Mouse (Mus musculus) mouse trophoblast stem cell (cell line): Measurements from ENCODE around the gene Pmvk.

Experiments used
- in situ Hi-C, 2 experiments: fragments of 300-500 bp; cut with MseI, MboI; formaldehyde crosslinking; loops; 2 replicates in 1 of 2; 3 replicates in 1 of 2; pipeline ENCODE4 v1.15.1; 2025

The Pmvk gene

DNA sequence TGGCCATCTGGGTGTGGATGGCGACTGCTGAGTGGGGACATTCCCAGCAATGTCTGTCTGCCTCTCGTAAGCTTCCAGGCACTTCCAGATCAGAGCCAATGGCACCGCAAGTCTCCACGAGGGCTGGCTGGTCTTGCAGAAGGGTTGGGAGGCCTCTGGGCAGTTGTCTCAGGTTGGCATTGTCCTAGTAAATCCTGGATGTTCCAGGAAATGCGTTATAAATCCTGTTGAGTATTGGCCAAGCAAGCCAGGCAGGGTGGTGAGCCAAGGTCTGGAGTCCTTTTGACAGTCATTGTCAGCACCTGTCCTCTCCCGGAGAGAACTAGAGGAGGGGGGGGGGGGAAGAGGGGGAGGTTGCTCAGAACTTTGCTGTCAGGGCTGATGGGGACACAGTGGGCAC is 24.7 kb downstream of the Pmvk start:
- in situ Hi-C loops: no loop called here

DNA sequence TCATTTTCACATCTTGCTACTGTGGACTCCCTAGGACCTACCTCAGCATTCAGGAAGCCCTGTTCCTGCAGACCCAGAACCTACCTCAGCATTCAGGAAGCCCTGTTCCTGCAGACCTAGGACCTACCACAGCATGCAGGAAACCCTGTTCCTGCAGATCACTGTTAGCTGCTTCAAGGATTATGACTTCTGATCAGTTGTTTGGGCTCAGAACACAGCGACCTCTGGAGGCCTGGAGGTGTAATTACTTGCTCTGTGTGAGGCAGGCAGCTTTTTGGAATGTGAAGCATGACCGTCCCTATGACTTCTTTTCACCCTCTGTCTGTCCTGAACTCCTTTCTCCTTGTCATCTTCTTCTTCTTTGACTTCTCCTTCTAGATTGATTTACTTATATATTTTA is 27.1 kb downstream of the Pmvk start:
- in situ Hi-C loops: no loop called here

- in situ Hi-C loops: no loop called here
These were observed 27.9 kb downstream of the Pmvk start for GRCm38 (mm10) chr3:89482249-89482648.

GRCm38 (mm10) chr3:89484766-89485524 is 30.6 kb downstream of the Pmvk start:
- in situ Hi-C loops: loop anchor here in 1 of 2 experiments (5.0 kb wide), 1 partner anchor 33 kb away; the partner anchor contains the start of gene Pmvk

DNA sequence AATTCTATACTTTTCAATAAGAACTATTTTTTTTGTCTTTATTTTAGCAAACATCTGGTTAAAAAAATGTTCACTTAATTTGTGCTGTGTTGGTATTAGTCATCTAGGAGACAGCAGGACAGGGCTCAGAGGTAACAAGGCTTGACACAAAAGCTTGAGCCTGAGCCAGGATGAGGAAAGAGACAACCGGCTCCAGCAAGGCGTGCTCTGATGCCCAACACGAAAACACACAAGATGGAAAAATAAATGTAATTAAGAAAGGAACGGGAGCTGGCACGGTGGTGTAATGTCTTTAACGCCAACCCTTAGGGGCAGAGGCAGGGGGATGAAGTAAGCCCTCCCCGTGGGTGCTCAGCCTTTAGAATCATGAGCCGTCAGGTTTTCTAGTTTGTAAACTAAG is 31.8 kb downstream of the Pmvk start:
- in situ Hi-C loops: loop anchor here in 1 of 2 experiments (5.0 kb wide), 1 partner anchor 34 kb away; the partner anchor contains the start of gene Pmvk

DNA sequence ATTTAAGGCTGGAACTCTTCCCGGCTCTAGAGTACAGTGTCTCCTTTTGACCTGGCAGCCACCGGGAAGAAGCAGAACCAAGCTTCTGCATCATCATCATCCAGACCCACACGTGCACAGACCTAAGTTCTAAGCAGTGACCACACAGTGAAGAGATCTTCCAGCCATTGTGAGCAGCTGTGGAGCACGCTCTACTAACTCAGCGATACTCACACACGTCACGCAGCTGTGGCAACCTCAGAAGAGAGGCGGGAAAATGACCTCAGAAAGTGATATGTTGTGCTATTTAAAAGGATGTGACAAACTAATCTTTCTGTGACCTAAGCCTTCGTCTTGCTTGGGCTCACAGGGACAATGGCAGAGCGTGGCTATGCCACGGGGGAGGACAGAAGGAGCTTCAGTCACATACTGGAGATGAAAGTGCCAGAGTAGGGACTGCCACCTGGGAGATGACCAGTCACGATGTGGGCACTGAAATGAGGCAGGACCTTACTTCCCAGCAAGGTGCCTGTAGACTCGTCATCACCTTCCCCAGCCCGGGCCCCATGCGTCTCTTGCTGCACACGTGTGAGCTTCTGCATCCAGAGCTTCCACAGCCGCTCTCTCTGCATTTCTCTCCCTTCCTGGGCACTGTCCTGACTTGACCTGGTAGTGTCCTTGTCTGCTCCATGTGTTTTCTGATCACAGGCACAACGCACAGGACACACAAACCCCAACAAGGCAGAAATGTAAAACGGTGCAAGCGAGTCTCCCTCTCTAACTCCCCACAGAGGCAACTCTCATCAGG is 32.8 kb downstream of the Pmvk start:
- in situ Hi-C loops: loop anchor here in 1 of 2 experiments (5.0 kb wide), 1 partner anchor 35 kb away; the partner anchor contains the start of gene Pmvk

GRCm38 (mm10) chr3:89490790-89491189 is 36.4 kb downstream of the Pmvk start:
- in situ Hi-C loops: loop anchor here in 1 of 2 experiments (5.0 kb wide), 1 partner anchor 33 kb away; no protein-coding TSS in a partner anchor

DNA sequence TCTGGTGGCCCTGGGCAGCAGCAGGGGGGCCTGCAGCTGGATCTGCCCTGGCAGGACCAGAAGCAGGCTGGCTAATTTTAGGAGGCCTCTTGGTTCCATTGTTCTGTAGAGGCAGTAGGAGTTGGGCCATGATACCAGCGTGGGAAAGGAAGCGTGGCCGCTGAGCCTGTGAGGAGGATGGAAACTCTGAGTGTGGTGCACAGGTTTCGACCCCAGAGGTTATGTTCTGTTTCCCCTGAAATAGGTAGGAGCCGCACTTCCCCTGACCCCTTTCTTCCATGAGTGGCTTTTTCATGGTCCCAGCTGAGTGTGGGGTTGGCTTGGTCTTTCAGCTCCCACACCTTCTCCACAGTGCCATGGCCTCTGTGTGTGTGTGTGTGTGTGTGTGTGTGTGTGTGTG is 37.2 kb downstream of the Pmvk start:
- in situ Hi-C loops: loop anchor here in 1 of 2 experiments (5.0 kb wide), 1 partner anchor 34 kb away; no protein-coding TSS in a partner anchor

GRCm38 (mm10) chr3:89492701-89493151 is 38.4 kb downstream of the Pmvk start:
- in situ Hi-C loops: loop anchor here in 1 of 2 experiments (5.0 kb wide), 1 partner anchor 35 kb away; no protein-coding TSS in a partner anchor

DNA sequence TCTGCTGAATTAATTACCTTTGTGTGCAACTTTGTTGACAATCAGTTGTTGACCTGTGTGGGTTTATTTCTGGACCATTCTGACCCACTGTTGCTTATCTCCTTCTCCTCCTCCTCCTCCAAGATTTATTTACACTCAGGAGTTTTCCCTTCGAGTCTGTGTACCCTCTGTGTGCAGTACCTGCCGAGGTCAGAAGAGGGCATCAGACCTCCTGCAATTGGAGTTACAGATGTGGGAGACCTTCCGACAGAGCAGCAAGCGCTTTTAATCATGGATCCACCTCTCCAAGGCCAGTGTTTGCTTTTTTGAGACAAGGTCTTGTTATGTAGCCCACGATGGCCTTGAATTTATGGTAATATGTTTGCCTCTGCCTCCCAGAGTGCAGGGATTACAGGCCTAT is 40.3 kb downstream of the Pmvk start:
- in situ Hi-C loops: loop anchor here in 1 of 2 experiments (5.0 kb wide), 1 partner anchor 37 kb away; no protein-coding TSS in a partner anchor

DNA sequence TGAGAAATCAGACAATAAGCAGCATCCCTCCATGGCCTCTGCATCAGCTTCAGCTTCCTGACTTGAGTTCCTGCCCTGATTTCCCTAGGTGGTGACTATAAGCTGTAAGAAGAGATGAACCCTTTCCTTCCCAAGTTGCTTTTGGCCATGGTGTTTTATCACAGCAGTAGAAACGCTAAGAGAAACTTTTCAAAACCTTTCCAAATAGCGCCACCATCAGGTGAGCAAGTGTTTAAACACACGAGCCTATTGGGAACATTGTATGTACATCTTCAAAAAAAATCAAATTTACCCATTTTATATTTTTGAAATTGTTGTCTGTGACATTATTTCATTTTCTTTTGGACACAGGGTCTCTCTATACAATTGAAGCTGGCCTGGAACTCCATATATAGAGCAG is 42.0 kb downstream of the Pmvk start:
- in situ Hi-C loops: no loop called here

- in situ Hi-C loops: loop anchor here in 1 of 2 experiments (25.0 kb wide), 1 partner anchor 188 kb away; no protein-coding TSS in a partner anchor
These were observed 45.4 kb downstream of the Pmvk start for GRCm38 (mm10) chr3:89499696-89500095.

- in situ Hi-C loops: loop anchor here in 1 of 2 experiments (25.0 kb wide), 1 partner anchor 186 kb away; no protein-coding TSS in a partner anchor
These were observed 47.1 kb downstream of the Pmvk start for GRCm38 (mm10) chr3:89501486-89501885.

- in situ Hi-C loops: loop anchor here in 1 of 2 experiments (25.0 kb wide), 1 partner anchor 185 kb away; no protein-coding TSS in a partner anchor
These were observed 48.2 kb downstream of the Pmvk start for GRCm38 (mm10) chr3:89502551-89502950.

GRCm38 (mm10) chr3:89508041-89508440 is 53.7 kb downstream of the Pmvk start:
- in situ Hi-C loops: loop anchor here in 1 of 2 experiments (25.0 kb wide), 1 partner anchor 179 kb away; no protein-coding TSS in a partner anchor

- in situ Hi-C loops: loop anchor here in 1 of 2 experiments (25.0 kb wide), 1 partner anchor 176 kb away; no protein-coding TSS in a partner anchor
These were observed 56.6 kb downstream of the Pmvk start for GRCm38 (mm10) chr3:89510979-89511378.

DNA sequence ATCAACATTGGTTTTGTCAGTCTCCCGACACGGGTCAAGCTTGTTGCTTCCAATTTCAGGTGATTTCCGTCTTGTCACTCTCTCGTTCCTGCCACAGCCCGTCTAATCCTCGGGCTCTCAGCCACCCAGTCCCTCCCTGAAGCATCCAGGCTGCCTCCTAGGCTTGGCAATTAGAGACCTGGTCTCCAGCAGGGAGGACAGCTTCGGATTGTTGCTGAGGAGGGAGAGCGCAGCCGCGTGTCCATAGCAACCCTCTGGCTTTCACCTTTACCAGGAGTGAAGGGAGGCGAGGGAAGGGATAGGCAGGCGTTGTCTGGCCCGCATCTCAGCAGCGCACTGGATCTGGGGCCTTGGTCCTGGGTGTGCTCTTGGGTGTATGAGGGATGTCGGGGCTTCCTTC is 57.1 kb downstream of the Pmvk start:
- in situ Hi-C loops: loop anchor here in 1 of 2 experiments (25.0 kb wide), 1 partner anchor 176 kb away; no protein-coding TSS in a partner anchor

DNA sequence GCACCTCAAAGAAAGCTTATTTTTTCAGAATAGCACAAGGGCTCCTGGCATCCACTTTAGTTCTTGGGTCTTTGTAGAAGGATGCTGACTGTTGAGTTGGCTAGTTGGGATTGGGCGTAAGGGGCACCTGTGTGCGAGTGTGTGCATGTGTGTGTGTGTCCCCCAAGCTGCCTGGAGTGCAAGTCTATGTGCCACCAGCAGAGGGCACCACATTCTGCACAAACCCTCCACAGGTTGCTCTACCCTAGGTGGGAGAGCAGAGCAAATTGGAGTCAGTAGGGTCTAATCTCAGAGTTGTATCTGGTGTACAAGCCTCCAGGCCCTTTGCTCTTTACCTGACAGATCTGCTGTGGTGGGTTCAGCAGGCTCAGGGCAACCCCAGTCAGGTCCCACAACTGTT is 57.9 kb downstream of the Pmvk start:
- in situ Hi-C loops: loop anchor here in 1 of 2 experiments (25.0 kb wide), 1 partner anchor 175 kb away; no protein-coding TSS in a partner anchor

- in situ Hi-C loops: loop anchor here (5.0 to 25.0 kb wide), 2 partner anchors 167 to 172 kb away; no protein-coding TSS in a partner anchor
These were observed 61.1 kb downstream of the Pmvk start for GRCm38 (mm10) chr3:89515444-89515843.

DNA sequence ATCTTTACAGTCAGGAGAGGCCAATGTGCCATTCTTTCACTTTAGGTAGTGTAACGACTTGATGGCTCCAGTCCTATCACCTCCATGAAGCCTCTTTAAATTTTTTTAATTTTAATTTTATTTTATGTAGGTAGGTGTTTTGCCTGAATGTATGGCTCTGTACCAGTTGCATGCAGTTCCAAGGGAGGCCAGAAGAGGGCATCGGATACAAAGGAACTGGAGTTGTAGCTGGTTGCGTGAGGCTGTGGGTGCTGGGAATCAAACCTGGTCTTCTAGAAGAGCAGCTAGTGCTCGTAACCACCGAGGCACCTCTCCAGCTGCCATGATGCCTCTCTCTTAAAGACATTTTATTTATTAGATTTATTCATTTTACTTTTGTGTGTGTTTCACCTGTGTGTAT is 62.0 kb downstream of the Pmvk start:
- in situ Hi-C loops: loop anchor here (5.0 to 25.0 kb wide), 2 partner anchors 166 to 171 kb away; no protein-coding TSS in a partner anchor
